Mouse (Mus musculus) c-Kit-positive CD71-positive TER-119-positive erythroid progenitor cells, embryonic 14.5 days (primary cell): ENCODE data around the gene Dnm2.
"Not testable (repeated sequence)": the region's sequence is repeated elsewhere in the genome, so short reads cannot be mapped to it uniquely, and the experiment has no call there.

Experiments
- DNase-seq: peaks from one replicate; pipeline ENCODE4 v3.0.0-alpha.2; 2013; ENCODE audit warnings: low spot score

Dnm2 gene

GRCm38 (mm10) chr9:21505767-21506166 is 81.1 kb downstream of the Dnm2 start:
- DNase-seq: no peak

GRCm38 (mm10) chr9:21507753-21508430 is 83.2 kb downstream of the Dnm2 start:
- no peak for DNase-seq

GRCm38 (mm10) chr9:21508871-21509404 is 84.2 kb downstream of the Dnm2 start:
- DNase-seq: peak; percentile 15

DNA sequence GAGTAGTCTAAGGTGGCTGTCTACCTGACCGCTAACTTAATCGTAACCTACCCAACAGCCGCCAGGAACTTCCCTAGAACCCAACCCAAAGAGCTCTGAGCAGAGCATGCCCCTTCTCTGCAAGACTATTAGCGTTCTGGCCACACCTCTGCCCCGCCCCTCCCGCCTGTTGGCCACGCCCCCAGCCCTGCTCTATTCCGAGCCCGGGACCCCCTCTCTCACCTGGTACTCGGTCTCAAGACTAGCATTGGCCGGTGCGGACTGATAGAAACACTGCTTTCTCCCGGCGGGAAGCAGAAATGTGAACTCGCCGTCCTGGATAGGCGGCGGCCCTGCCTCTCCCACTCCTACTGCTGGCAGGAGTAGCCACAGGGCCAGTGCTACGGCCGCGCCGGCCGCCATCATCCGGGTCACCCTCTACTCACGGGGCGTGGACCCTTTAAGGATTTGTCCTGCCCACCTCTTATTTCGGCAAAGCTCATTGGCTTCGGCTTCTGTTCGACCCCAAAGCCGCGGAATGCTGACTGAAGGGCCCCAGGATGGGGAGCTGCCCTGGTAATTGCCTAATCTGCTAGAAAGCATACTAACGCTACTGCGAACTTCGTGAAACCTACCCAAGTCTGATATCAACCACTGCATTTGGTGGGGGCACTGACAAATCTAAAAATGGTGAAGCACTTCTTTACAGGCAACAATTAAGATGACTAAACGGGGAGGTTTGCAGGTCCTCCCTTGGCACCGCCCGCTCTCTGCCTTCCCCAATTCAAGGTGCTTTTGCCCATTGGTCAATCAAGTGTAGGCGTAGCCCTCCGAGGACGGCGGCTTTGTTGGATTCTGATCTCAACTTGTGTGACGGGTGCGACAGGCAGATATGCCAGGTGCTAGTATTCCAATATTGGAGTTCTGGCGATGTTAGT is 85.3 kb downstream of the Dnm2 start, which contains the start of gene Tmed1:
Gene Tmed1, minus strand, starts transcription at position 481 of the 917 bp plus-strand sequence.
- peak; percentile 92 for DNase-seq

GRCm38 (mm10) chr9:21510689-21511015 is 85.9 kb downstream of the Dnm2 start:
- DNase-seq: no peak

DNA sequence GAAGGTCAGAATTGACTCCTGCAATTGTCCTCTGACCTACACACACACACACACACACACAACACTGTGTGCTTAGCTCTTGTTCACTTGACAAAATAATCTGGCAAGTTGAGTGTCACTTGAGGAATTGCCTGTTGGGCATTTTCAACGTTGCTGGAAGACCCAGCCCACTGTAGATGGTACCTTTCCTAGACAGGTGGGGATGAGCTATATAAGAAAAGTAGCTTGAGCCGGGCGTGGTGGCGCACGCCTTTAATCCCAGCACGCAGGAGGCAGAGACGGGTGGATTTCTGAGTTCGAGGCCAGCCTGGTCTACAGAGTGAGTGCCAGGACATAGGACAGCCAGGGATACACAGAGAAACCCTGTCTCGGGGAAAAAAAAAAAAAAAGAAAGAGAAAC is 86.3 kb downstream of the Dnm2 start:
- DNase-seq: no peak

- DNase-seq: no peak
Measured at GRCm38 (mm10) chr9:21513466-21513865, 88.8 kb downstream of the Dnm2 start.

DNA sequence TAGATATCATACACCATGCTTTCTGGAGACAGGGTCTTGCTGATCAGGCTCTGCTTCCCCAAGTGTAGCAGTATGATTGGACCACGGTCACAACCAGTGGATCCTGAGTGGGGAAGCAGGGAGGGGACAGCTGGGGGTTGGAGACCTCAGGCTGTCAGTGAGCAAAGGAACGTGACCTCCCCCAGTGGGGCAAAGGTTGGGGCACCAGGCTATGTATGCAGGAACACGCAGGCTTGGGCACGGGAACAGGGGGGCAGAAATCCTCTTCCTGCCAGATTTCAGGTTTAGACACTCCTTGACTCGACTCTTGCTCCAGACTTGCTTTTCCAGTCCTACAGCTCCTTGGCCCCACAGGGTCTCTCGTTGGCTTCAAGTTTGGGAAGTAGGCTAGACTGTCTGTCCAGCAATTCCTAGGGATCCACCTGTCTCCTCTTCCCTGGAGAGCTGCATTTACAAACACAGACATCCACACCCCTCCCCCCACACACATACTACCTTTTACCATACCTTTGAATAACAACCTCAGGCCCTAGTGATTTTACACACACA is 93.3 kb downstream of the Dnm2 start:
- DNase-seq: no peak

DNA sequence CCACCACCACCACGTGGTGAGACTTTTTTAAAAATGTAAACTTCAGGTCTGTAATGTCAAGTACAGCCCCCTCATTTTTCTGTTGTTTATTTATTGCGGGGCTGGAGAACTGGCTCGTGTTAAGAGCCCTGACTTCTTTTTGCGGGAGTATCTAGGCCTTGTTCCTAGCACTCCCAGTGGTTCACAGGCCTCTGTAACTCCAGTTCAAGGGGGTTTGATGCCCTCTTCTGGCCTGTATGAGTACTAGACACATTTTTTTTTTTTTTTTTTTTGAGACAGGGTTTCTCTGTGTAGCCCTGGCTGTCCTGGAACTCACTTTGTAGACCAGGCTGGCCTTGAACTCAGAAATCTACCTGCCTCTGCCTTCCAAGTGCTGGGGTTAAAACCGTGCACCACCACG is 94.0 kb downstream of the Dnm2 start:
- DNase-seq: not testable (repeated sequence)

DNA sequence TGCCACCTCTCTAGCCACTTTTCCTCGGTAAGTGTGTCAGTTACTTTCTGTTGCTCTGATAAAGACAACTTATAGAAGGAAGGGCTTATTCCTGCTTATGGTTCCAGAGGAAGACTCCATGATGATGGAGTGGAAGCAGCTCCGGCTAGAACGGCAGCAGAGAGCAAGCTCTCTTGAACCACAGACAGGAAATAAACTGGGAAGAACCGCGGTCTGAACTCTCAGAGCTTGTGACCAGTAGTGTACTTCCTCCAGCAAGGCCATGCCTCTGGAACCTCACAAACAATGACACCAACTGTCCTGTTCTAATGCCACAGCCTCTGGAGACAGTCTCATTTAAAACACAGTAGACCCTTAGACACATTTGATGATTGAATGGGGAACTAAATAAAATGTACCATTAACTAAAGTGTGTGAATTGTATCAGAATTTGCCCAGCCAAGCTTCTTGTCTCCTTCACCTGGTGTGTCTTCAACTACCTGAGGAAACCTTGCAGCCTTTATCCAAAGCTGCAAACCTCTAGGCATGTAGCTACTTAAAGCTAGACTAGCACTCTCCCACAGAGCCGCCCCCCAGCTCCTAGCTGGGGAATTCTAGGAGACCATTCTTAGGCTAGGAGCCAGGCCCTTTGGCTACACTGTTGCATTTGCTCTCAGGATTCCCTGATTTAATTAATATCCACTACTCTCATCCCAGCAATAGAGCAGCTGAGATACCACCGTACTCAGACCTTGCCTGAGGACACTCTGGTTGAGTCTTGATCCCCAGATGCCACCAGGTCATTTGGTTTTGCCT is 100.6 kb downstream of the Dnm2 start:
- DNase-seq: no peak

DNA sequence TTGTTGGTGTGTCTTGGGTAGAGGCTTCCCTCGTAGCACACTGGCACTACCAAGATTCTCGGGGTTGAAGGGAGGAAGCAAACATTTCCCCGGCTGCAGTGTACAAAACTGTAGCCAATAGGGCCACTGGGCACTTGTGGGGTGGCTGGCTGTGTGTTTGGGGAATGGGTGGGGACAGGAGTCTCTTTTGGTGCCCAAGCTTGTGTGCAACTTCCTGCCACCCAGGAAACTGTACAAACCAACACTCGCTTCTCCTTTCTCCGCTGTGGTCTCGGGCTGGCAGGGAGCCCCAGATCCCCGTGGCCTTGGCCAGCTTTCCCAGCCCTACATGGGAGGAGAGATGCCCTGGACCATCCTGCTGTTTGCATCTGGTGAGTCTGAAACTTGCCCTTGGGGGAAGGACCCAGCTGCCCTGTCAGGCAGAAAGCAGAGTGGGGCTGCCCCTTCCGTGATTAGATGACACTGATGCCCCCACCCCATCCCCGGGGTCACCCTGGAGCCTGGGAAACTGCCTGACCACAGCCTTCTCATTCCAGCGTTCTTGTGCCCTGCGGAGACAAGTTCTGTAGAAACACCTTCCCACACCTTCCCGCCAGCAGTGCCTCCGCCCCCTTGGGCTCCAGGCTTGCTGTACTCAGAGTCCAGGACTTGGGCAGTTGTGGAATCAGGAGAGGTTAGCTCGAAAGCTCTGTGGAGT is 101.4 kb downstream of the Dnm2 start, which contains the start of gene AB124611:
Gene AB124611, plus strand, starts transcription at position 240 of the 697 bp plus-strand sequence.
- DNase-seq: no peak

GRCm38 (mm10) chr9:21526634-21526944 is 101.9 kb downstream of the Dnm2 start:
- no peak for DNase-seq

DNA sequence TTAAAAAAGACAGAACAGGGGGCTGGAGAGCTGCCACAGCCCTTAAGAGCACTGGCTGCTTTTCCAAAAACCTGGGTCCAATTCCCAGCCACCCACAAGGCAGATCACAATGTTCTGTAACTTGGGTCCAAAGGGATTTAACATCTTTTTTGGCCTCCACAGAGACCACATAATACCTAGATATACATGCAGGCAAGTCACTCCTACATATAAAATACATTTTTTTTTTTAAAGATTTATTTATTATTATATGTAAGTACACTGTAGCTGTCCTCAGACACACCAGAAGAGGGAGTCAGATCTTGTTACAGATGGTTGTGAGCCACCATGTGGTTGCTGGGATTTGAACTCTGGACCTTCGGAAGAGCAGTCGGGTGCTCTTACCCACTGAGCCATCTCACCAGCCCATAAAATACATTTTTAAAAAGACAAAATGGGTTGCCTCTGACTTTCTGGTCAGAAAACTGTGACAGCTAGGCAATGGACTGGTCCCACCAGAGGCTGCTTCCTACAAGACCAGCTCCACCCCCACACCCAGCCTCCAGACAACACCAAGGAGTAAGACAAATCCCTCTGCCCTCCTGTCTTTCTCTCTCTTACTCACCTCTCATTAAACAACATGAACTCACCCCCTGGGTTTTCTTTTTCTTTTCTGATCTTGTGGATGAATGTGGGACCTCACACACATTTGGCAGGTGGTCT is 102.5 kb downstream of the Dnm2 start:
- no peak for DNase-seq

- DNase-seq: no peak
Measured at GRCm38 (mm10) chr9:21527917-21528324, 103.2 kb downstream of the Dnm2 start.

GRCm38 (mm10) chr9:21536501-21536900 is 111.8 kb downstream of the Dnm2 start:
- DNase-seq: no peak

DNA sequence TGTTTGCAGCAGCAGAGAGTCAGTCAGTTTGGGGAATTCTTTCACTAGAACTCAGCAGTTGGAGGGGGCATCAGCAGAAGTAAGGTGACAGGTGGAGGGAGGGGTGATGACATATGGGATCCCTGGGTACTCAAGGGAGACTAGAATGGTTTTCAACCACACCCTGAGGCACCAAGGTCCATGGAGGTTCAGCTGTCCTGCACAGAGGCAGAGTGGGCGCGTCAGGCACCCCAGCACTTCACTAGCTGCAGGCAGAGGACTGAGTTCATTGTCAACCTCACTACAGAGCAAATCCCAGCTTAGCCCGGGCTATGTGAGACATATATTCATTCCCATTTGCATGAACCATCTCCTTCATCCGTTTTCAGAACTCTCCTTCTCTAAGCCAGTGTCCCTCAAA is 112.3 kb downstream of the Dnm2 start:
- no peak for DNase-seq

- DNase-seq: no peak
Measured at GRCm38 (mm10) chr9:21539981-21540753, 115.5 kb downstream of the Dnm2 start.

DNA sequence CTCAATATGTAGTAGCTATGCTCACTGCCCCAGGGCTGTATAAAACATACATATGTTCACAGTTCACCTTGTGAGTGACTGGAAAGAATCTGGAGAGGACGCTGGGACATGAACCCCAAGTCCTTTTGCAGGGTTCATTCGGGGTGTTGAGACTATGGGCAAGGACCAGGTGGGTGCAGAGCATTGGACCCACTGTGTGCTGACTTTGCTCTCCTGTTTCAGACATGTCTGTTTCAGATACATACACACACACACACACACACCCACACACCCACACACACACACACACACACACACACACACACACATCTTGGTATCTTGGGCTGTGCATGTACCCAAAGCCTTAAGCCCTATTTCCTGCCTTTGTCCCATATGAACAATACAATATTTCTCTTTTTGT is 117.3 kb downstream of the Dnm2 start:
- DNase-seq: not testable (repeated sequence)

DNA sequence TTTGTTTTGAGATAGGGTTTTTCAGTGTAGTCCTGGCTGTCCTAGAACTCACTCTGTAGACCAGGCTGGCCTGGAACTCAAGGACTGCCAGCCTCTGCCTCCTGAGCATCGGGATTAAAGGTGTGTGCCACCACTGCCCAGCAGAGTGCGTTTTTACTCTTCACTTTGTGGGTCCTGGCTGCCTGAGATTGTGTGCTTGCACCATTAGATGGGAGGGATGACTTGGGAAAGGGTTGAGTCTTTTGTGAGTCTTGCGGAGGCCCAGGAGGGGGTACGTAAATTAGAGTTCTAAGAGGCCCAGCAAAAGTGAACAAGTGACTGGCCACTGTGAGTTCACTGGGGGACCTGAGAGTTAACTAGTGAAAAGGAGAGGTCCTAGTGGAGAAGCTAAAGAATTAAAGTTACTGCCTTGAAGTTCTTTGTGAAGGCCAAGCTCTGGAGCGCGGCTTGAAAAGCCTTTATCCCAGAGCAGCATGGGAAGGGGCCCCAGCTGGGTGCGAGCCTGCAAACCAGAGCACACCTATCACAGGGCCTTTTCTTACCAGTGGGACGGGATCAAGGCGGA is 120.7 kb downstream of the Dnm2 start:
- DNase-seq: no peak
